Mouse (Mus musculus) CH12.LX (cell line): ENCODE data around the gene Prkca. TPM values are rescaled to one million over a fixed set of nuclear protein-coding genes. Genes with fewer than 3 reads are reported as not detected.

ENCODE experiments used
- DNase-seq: peaks from one replicate; pipeline ENCODE4 v3.0.0-alpha.2; 2013; ENCODE audit errors: extremely low read depth
- H3K27ac ChIP-seq: 2 replicates; pipeline ENCODE4 v1.5.1; 2012; ENCODE audit warnings: low read depth, mild to moderate bottlenecking, control low read depth, moderate library complexity; ENCODE audit not compliant: insufficient read depth
- H3K27me3 ChIP-seq: replicated peaks from 2 replicates; pipeline ENCODE3; 2012; ENCODE audit warnings: inconsistent platforms
- H3K36me3 ChIP-seq, 2 experiments: replicated peaks in 1 of 2; 2 replicates each; pipeline versions ENCODE3 to v1.6.1; 2012; ENCODE audit warnings: inconsistent platforms in 1 of 2, low read length in 1 of 2, mild to moderate bottlenecking in 1 of 2, mixed read lengths in 1 of 2, moderate library complexity in 1 of 2; ENCODE audit not compliant: control insufficient read depth in 1 of 2, insufficient read depth in 1 of 2
- H3K4me1 ChIP-seq, 2 experiments: 2 replicates each; pipeline ENCODE4 v1.6.1; 2012; ENCODE audit warnings: inconsistent platforms in 1 of 2, moderate library complexity in 1 of 2; ENCODE audit not compliant: insufficient read depth in 2 of 2, control insufficient read depth in 1 of 2
- H3K4me2 ChIP-seq: 2 replicates; pipeline ENCODE4 v1.6.1; 2012; ENCODE audit warnings: low read depth, mild to moderate bottlenecking, control low read depth; ENCODE audit not compliant: poor library complexity, insufficient read depth, severe bottlenecking
- H3K4me3 ChIP-seq, 3 experiments: fragments of 150-350 bp in 1 of 3; sonication (generic) in 1 of 3; replicated peaks in 1 of 3; 2 replicates each; pipeline versions ENCODE3 to v1.5.1; 2011 to 2012; ENCODE audit warnings: low read depth in 2 of 3, low read length in 2 of 3, mild to moderate bottlenecking in 2 of 3, moderate library complexity in 2 of 3, control low read depth in 1 of 3, improper control_type of control experiment in 1 of 3, inconsistent platforms in 1 of 3, mixed read lengths in 1 of 3; ENCODE audit not compliant: poor library complexity in 1 of 3
- H3K79me2 ChIP-seq: replicated peaks from 2 replicates; pipeline ENCODE4 v1.6.1; 2012; ENCODE audit warnings: mild to moderate bottlenecking, moderate library complexity; ENCODE audit not compliant: control insufficient read depth, poor library complexity, insufficient read depth, severe bottlenecking; ENCODE audit errors: extremely low read depth
- H3K9ac ChIP-seq: 2 replicates; pipeline ENCODE4 v1.6.1; 2012; ENCODE audit warnings: low read depth, mild to moderate bottlenecking, control low read depth, moderate library complexity; ENCODE audit not compliant: insufficient read depth
- H3K9me3 ChIP-seq: replicated peaks from 2 replicates; pipeline ENCODE3; 2012; ENCODE audit warnings: low read length, inconsistent platforms, mixed read lengths
- BHLHE40 ChIP-seq: IDR thresholded peaks from 2 replicates; pipeline ENCODE4 v1.6.1; 2011; ENCODE audit warnings: mild to moderate bottlenecking, low read depth, low read length, improper control_type of control experiment
- ELF1 ChIP-seq: IDR thresholded peaks from 2 replicates; pipeline ENCODE4 v1.6.1; 2014; ENCODE audit warnings: low read depth, mild to moderate bottlenecking, inconsistent platforms, low read length, improper control_type of control experiment
- EP300 ChIP-seq: IDR thresholded peaks from 2 replicates; pipeline ENCODE4 v1.6.1; 2011; ENCODE audit warnings: low read length, improper control_type of control experiment
- ETS1 ChIP-seq: conservative IDR thresholded peaks from 2 replicates; pipeline ENCODE4 v1.6.1; 2012; ENCODE audit warnings: low read depth, mild to moderate bottlenecking, inconsistent platforms, low read length, improper control_type of control experiment, moderate library complexity
- GABPA ChIP-seq: IDR thresholded peaks from 2 replicates; pipeline ENCODE4 v1.6.1; 2012; ENCODE audit warnings: low read depth, low read length, improper control_type of control experiment, inconsistent platforms; ENCODE audit not compliant: insufficient replicate concordance
- HCFC1 ChIP-seq: IDR thresholded peaks from 2 replicates; pipeline ENCODE4 v1.6.1; 2012; ENCODE audit warnings: low read depth, mild to moderate bottlenecking, inconsistent platforms, low read length, improper control_type of control experiment
- IRF4 ChIP-seq: IDR thresholded peaks from 2 replicates; pipeline ENCODE4 v1.6.1; 2014; ENCODE audit warnings: low read depth, mild to moderate bottlenecking, inconsistent platforms, low read length, improper control_type of control experiment
- KAT2A ChIP-seq: IDR thresholded peaks from 2 replicates; pipeline ENCODE4 v1.6.1; 2012; ENCODE audit warnings: low read length, improper control_type of control experiment, inconsistent platforms; ENCODE audit not compliant: insufficient replicate concordance
- MAFK ChIP-seq: IDR thresholded peaks from 2 replicates; pipeline ENCODE4 v1.6.1; 2011; ENCODE audit warnings: low read length, improper control_type of control experiment; ENCODE audit not compliant: insufficient replicate concordance
- MAX ChIP-seq: IDR thresholded peaks from 2 replicates; pipeline ENCODE4 v1.6.1; 2011; ENCODE audit warnings: low read length, improper control_type of control experiment
- MAZ ChIP-seq: IDR thresholded peaks from 2 replicates; pipeline ENCODE4 v1.6.1; 2012; ENCODE audit warnings: low read depth, mild to moderate bottlenecking, inconsistent platforms, low read length, improper control_type of control experiment, moderate library complexity
- MEF2A ChIP-seq: IDR thresholded peaks from 2 replicates; pipeline ENCODE4 v1.6.1; 2014; ENCODE audit warnings: low read depth, mild to moderate bottlenecking, inconsistent platforms, low read length, improper control_type of control experiment, borderline replicate concordance
- MXI1 ChIP-seq: IDR thresholded peaks from 2 replicates; pipeline ENCODE4 v1.6.1; 2011; ENCODE audit warnings: mild to moderate bottlenecking, low read depth, low read length, improper control_type of control experiment
- MYC ChIP-seq: IDR thresholded peaks from 2 replicates; pipeline ENCODE4 v1.6.1; 2011; ENCODE audit warnings: low read depth, mild to moderate bottlenecking, improper control_type of control experiment, low read length
- NELFE ChIP-seq: IDR thresholded peaks from 2 replicates; pipeline ENCODE4 v1.6.1; 2011; ENCODE audit warnings: low read depth, low read length, improper control_type of control experiment
- NRF1 ChIP-seq: IDR thresholded peaks from 2 replicates; pipeline ENCODE4 v1.6.1; 2014; ENCODE audit warnings: low read depth, mild to moderate bottlenecking, inconsistent platforms, low read length, improper control_type of control experiment, moderate library complexity
- POLR2A ChIP-seq: IDR thresholded peaks from 2 replicates; pipeline ENCODE4 v1.6.1; 2011; ENCODE audit warnings: low read depth, mild to moderate bottlenecking, improper control_type of control experiment, low read length
- RAD21 ChIP-seq: IDR thresholded peaks from 2 replicates; pipeline ENCODE4 v1.6.1; 2011; ENCODE audit warnings: low read depth, mild to moderate bottlenecking, low read length, improper control_type of control experiment, moderate library complexity
- RCOR1 ChIP-seq: conservative IDR thresholded peaks from 2 replicates; pipeline ENCODE4 v1.6.1; 2012; ENCODE audit warnings: low read depth, mild to moderate bottlenecking, inconsistent platforms, low read length, improper control_type of control experiment
- SIN3A ChIP-seq: IDR thresholded peaks from 2 replicates; pipeline ENCODE4 v1.6.1; 2012; ENCODE audit warnings: low read length, improper control_type of control experiment, inconsistent platforms
- SMC3 ChIP-seq: IDR thresholded peaks from 2 replicates; pipeline ENCODE4 v1.6.1; 2011; ENCODE audit warnings: low read depth, low read length, improper control_type of control experiment
- TCF12 ChIP-seq: IDR thresholded peaks from 2 replicates; pipeline ENCODE4 v1.6.1; 2014; ENCODE audit warnings: low read depth, mild to moderate bottlenecking, inconsistent platforms, low read length, improper control_type of control experiment
- UBTF ChIP-seq: IDR thresholded peaks from 2 replicates; pipeline ENCODE4 v1.6.1; 2012; ENCODE audit warnings: low read depth, mild to moderate bottlenecking, inconsistent platforms, low read length, improper control_type of control experiment, moderate library complexity
- USF1 ChIP-seq: IDR thresholded peaks from 2 replicates; pipeline ENCODE4 v1.6.1; 2014; ENCODE audit warnings: low read depth, mild to moderate bottlenecking, inconsistent platforms, low read length, improper control_type of control experiment
- USF2 ChIP-seq: conservative IDR thresholded peaks from 2 replicates; pipeline ENCODE4 v1.6.1; 2011; ENCODE audit warnings: low read depth, low read length, improper control_type of control experiment
- ZC3H11A ChIP-seq: IDR thresholded peaks from 2 replicates; pipeline ENCODE4 v1.6.1; 2012; ENCODE audit warnings: low read depth, mild to moderate bottlenecking, inconsistent platforms, low read length, improper control_type of control experiment
- ZKSCAN1 ChIP-seq: IDR thresholded peaks from 2 replicates; pipeline ENCODE4 v1.6.1; 2012; ENCODE audit warnings: low read depth, inconsistent platforms, low read length, improper control_type of control experiment, borderline replicate concordance
- ZMIZ1 ChIP-seq: IDR thresholded peaks from 2 replicates; pipeline ENCODE4 v1.6.1; 2012; ENCODE audit warnings: low read depth, mild to moderate bottlenecking, inconsistent platforms, low read length, improper control_type of control experiment
- ZNF384 ChIP-seq: IDR thresholded peaks from 2 replicates; pipeline ENCODE4 v1.6.1; 2012; ENCODE audit warnings: low read depth, low read length, improper control_type of control experiment, inconsistent platforms
- dilution Hi-C: fragments of 300-500 bp; cut with MboI; formaldehyde crosslinking; loops from 2 replicates; pipeline ENCODE4 v1.14.3; 2020; ENCODE audit warnings: low sequenced_read_pairs; ENCODE audit not compliant: extremely low pct_unique_long_range_greater_than_20kb, extremely low pct_ligation_motif_present
- in situ Hi-C: fragments of 300-500 bp; cut with MboI; formaldehyde crosslinking; loops from 3 replicates; pipeline ENCODE4 v1.14.3; 2019; ENCODE audit warnings: low sequenced_read_pairs, low pct_ligation_motif_present, low pct_unique_long_range_greater_than_20kb, mixed read lengths
- polyA plus RNA-seq: library from polyadenylated mRNA; unstranded; fragments of >175 nt; gene quantifications from 2 replicates; pipeline ENCODE4 v1.2.1, GENCODE M21; 2012; ENCODE audit warnings: low read depth; ENCODE audit not compliant: insufficient read length
- total RNA-seq, 2 experiments: library from RNA; depleted of rRNA; stranded (reverse); fragments of 300-350 nt in 1 of 2; fragments of >200 nt in 1 of 2; gene quantifications; 2 replicates each; pipeline ENCODE4 v1.2.3; 2012 to 2014

The Prkca gene
- total and polyA plus RNA-seq, 3 experiments = 40.0 to 107 (median 43.7) TPM

DNA sequence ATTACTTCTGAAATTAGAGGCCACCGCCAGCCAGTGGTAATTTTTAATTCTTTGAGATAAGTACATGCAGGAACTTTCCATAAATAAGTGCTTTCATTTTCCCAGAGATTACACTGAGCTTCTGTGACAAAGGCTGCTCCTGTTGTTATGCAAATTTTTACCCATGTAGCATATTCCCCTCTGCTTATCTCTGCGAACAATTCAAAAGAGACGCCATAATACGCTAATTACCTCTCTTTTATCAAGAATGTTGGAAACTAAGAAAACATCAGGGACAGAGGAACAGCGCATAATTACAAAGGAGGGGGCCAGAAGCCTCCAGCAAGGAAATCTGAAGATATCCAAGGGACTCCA, 138.9 kb downstream of the Prkca start:
- Histone ChIP-seq H3K27ac (peak overlapping the region; percentile 96; the same call in 1 of the 2 replicates), H3K9me3 (no peaks in the 10 kb centered on the region), H3K4me3 (no peak overlapping the region), H3K9ac (peak overlapping the region; percentile 28), H3K4me1 (peaks cover 36 to 97% of the 10 kb centered on the region in 2 experiments), H3K79me2 (peaks cover 30% of the 10 kb centered on the region), H3K27me3 (no peaks in the 10 kb centered on the region), H3K4me2 (peak overlapping the region; percentile 64), H3K36me3 (peaks cover 3 to 25% of the 10 kb centered on the region in 2 experiments)
- in situ Hi-C loops = loop anchor here (5.0 to 25.0 kb wide), 2 partner anchors 48 to 343 kb away; no protein-coding TSS in a partner anchor
- DNase-seq = no peak
- dilution Hi-C loops = no loop called here
- 0 out of 2 replicates have a peak, but pooled peaks have one; percentile 11 for TF ChIP-seq TCF12
- TF ChIP-seq USF1 = no peak
- TF ChIP-seq MEF2A = peak; percentile 83
- TF ChIP-seq ZC3H11A = no peak
- no peak for TF ChIP-seq MYC
- TF ChIP-seq GABPA = no peak
- peak; percentile 60; the same call in 1 of the 2 replicates for TF ChIP-seq EP300
- TF ChIP-seq ZMIZ1 = no peak
- TF ChIP-seq SIN3A = no peak
- peak; percentile 47; the same call in 1 of the 2 replicates for TF ChIP-seq MAFK
- TF ChIP-seq ETS1 = peak; percentile 67
- no peak for TF ChIP-seq UBTF
- no peak; the same call in 1 of the 2 replicates for TF ChIP-seq RCOR1
- no peak for TF ChIP-seq BHLHE40
- 0 out of 2 replicates have a peak, but pooled peaks have one; percentile 69 for TF ChIP-seq IRF4

DNA sequence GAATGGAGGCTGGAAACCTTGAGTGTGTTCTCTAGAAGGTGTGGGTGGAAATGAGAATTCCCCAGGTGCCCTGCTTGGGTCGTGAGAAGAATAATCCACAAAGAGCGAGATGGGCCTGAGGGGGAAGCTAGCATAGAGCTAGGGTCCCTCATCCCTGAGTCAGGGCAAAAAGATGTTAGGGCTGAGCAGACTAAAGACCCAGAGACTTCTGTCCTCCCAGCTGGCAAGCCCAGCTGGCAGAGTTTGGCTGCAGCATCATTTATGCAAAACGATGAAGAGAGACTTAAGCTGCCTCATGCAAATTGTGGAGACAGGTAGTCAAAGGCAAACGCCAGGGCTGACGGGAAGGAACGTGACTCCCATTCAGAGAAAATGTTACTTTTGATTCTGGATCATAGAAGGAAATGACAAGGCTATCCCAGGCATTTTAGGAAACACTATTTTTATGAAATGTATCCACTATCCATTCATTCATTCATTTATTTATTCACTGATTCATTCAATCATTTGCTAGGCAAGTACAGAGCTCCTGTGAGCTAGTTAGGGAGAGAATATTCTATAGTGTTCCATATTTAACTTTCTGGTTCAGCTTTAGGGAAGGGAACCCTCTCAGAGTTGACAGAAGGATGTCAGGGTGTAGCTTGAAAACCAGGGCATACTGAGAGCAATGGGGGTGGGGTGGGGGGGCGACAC, 139.4 kb downstream of the Prkca start:
- Histone ChIP-seq H3K4me2 (peak overlapping the region; percentile 64), H3K79me2 (peaks cover 30% of the 10 kb centered on the region), H3K9ac (peak overlapping the region; percentile 73), H3K36me3 (peaks cover 2 to 20% of the 10 kb centered on the region in 2 experiments), H3K27me3 (no peaks in the 10 kb centered on the region), H3K27ac (peak overlapping the region; percentile 96), H3K4me3 (peak overlapping the region; percentile 46 to 50 (median 48)), H3K9me3 (no peaks in the 10 kb centered on the region), H3K4me1 (peaks cover 37 to 97% of the 10 kb centered on the region in 2 experiments)
- dilution Hi-C loops (no loop called here), in situ Hi-C loops (loop anchor here (5.0 to 25.0 kb wide), 2 partner anchors 47 to 342 kb away; no protein-coding TSS in a partner anchor)
- DNase-seq = peak; percentile 94
- TF ChIP-seq MAZ (peak; percentile 88; the same call in 1 of the 2 replicates), TCF12 (peak; percentile 99), POLR2A (peak; percentile 77), MXI1 (no peak; the same call in 1 of the 2 replicates), BHLHE40 (peak; percentile 100), NRF1 (0 out of 2 replicates have a peak, but pooled peaks have one; percentile 22), KAT2A (0 out of 2 replicates have a peak, but pooled peaks have one; percentile 32), IRF4 (peak; percentile 75), USF2 (no peak), ELF1 (no peak; the same call in 1 of the 2 replicates), ZMIZ1 (peak; percentile 67), UBTF (no peak), HCFC1 (peak; percentile 52; the same call in 1 of the 2 replicates), ZKSCAN1 (no peak), RCOR1 (peak; percentile 96), NELFE (peak; percentile 82; the same call in 1 of the 2 replicates), RAD21 (no peak; the same call in 1 of the 2 replicates), MYC (peak; percentile 70), SMC3 (peak; percentile 2), GABPA (no peak), ZNF384 (peak; percentile 19), MAX (peak; percentile 82)
